Mouse (Mus musculus) frontal cortex, postnatal 36 days (tissue): ENCODE data around the gene Ccdc3.
"Not testable (repeated sequence)": the region's sequence is repeated elsewhere in the genome, so short reads cannot be mapped to it uniquely, and the experiment has no call there.

Experiments
- DNase-seq, 2 experiments: peaks; one replicate each; pipeline ENCODE4 v3.0.0; 2022; ENCODE audit warnings: low spot score in 2 of 2

Ccdc3 gene

GRCm38 (mm10) chr2:5214581-5214980 is 77.0 kb downstream of the Ccdc3 start:
- DNase-seq: no peak

GRCm38 (mm10) chr2:5215252-5215815 is 77.8 kb downstream of the Ccdc3 start:
- no peak for DNase-seq

- DNase-seq: no peak
Measured at GRCm38 (mm10) chr2:5219206-5219605, 81.6 kb downstream of the Ccdc3 start.

- DNase-seq: no peak
Measured at GRCm38 (mm10) chr2:5219847-5220375, 82.3 kb downstream of the Ccdc3 start.

DNA sequence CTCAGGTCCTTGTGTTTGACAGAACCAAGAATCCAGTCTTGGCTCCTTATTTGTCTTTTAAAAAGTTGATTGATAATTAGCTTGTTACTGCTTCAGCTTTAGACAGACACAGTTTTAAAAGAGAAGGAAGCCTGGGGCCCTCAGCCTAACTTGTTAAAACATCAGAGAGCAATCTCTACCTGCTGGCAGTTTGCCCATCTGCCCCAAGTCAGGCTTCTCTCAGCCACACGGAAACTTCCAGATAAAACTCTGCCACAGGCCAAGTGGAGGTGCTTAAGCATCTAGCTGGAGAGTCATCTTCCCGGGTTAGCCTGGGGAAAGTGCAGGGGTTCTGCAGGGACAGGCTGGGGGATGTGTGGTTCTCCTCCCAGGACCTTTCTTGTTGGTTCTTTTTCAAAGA is 85.0 kb downstream of the Ccdc3 start:
- DNase-seq: no peak

DNA sequence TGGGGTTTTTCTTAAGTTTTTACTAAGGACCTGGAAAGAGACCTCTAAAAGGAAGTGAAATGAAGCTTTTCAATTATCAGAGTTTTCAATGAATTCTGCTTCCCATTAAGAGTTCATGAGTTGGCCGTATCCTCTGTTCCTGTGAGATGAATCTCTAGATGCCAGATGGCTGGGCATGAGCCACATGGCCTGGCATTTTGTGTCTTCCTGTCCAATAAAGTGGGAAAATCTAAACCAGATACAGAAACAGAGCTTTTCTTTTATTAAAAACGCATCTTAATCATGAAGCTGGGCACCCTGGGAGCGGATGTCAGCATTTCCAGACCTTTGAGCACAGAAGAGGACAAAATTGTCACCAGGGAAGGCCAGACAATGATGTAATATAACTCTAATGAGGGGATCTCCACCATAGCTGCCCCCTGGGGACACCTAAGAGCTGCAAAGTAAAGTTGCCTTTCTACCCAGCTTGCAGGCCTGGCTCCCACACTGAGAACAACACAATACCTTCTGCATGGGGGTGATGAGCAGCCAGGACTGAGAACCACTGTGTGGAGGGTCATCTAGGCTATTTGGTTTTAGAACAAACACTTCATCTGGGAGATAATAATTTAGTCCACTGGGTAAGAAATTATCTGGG is 99.4 kb downstream of the Ccdc3 start:
- no peak for DNase-seq

- no peak for DNase-seq
Measured at GRCm38 (mm10) chr2:5237870-5238269, 100.3 kb downstream of the Ccdc3 start.

GRCm38 (mm10) chr2:5239492-5239891 is 101.9 kb downstream of the Ccdc3 start:
- no peak for DNase-seq

DNA sequence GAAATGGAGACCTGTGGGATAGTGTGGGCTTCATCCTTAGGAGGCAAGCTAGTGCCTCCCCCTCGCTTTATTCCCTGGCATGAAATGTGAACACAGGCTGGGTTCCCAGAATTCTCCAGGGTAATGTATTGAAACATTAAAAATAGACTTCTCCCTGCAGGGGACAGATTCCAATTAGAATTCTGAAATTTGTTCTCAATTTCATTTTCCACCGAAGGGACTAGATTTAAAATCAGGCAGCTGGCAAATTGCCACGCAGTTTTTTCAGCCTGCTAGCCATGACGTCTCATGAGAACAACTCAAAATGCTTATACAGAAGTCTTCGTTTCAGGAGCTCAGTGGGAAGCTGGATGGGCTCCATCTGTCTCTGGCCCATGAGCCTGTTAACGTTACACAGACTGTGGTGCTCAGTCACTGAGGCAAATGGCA is 103.9 kb downstream of the Ccdc3 start:
- DNase-seq: peak; percentile 71 to 87

GRCm38 (mm10) chr2:5249199-5249598 is 111.6 kb downstream of the Ccdc3 start:
- not testable (repeated sequence) for DNase-seq

DNA sequence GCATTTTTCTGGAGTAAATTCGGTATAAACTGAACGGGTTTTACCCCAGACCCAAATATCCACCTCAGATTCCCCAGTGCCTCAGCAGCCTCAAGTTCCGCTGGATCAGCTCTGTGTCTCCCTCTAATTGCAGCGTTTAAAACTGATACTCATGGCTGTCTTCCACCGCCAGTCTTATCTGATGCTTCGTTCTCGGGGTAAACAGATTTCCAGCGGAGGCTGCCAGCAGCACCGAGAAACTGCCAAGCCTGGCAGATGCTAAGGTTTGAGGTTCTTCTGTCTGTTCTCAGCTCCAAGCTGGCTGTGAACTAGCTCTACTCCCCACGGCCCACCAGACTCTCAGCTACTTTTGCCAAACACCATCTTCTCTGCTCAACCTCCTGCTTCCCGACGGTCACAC is 112.4 kb downstream of the Ccdc3 start:
- DNase-seq: peak; percentile 79 to 92

DNA sequence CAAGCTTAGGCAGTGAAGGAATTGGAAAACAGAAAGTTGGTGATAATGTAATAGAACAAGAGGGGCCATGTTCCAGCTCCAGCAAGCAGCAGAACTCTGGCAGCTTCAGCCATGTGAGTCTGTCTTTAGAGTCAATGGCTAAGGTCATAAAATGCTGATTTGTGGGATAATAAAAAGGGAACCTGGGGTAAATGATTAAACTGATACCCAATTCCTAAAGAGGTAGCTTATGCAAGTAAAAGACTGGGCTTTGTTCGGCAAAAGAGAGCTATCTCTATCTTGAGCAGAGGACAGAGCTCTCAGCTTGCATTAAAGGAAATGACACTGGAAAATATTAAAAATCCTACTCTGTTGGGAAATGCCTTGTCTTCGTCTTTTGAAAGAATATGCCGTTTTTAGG is 120.7 kb downstream of the Ccdc3 start:
- DNase-seq: no peak

DNA sequence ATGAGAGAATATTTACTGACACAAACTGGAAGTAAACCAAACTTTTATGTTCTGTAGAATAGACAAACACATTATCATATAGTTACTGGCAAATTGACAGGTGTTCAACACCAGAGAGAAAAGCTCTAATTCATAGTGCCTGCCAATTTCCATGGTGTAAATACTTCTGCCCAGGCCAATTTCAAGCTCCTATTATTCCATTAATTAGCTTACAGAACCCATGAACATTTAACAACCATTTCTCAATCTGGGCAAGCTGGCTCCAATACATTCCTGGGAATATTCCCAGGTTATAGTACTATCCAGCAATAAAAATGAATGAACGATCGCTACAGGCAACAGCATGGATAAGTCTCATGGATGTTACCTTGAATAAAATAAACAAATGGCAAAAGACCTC is 124.7 kb downstream of the Ccdc3 start:
- no peak for DNase-seq

DNA sequence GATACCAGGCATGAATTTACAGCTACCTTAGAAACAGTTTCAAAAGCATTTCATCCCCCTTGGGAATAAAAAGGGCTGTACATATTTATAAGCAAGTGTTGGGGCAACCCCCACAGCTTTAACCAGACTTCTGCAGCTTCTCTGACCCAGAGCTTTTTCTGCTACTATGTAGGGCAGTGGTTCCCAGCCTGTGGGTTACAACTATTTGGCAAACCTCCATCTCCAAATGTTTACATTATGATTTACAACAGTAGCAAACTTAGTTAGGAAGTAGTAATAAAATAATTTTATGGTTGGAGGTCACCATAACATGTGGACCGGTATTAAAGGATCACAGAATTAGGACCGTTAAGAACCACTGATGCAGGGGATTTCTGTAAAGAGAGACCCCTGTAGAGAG is 130.4 kb downstream of the Ccdc3 start:
- DNase-seq: no peak
